Mouse (Mus musculus): ENCODE results near the gene Hoxa3. TPM values are rescaled to one million over a fixed set of nuclear protein-coding genes. Genes with fewer than 3 reads are reported as not detected.

The Hoxa3 gene
- total and polyA plus RNA-seq, 3 experiments = 0.08 to 0.38 (median 0.34) TPM

DNA sequence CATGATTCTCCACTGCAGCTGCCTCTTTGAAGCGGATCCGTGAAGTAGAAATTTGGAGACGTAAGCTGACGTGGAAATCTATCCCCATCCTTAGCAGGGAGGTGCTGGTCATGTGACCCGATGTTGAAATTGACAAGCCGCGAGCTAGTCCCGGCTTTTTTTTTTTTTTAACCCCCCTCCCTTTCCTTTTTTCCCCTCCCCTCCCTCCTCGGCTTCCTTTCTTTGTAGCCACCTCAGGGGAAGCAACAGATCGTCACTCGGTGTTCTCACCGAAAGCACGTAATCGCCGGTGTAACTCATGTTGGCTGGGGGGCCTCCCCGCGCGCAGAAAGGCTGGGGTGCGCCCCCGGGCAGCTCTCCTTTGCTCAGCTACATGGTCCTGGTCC, 32.6 kb upstream of the Hoxa3 start, which contains the start of gene Hoxa11:
Gene Hoxa11 (minus strand): TSS at position 54 of the 386 bp plus-strand sequence.
- H3K4me2 ChIP-seq (ENCODE audit: insufficient read depth, low read depth, poor library complexity, severe bottlenecking) = no peak within 1 kb of the TSS
- dilution Hi-C loops (cut with MboI; ENCODE audit: extremely low pct_ligation_motif_present, extremely low pct_unique_long_range_greater_than_20kb, low sequenced_read_pairs) = no loop called here
- H3K36me3 ChIP-seq (replicated peaks in 1 of 2; ENCODE audit: control insufficient read depth in 1 of 2, insufficient read depth in 1 of 2, low read length in 1 of 2) = no peaks in the 10 kb centered on the region
- no peak within 1 kb of the TSS for H3K4me3 ChIP-seq (replicated peaks in 1 of 3; ENCODE audit: low read depth in 2 of 3, low read length in 2 of 3, poor library complexity in 1 of 3)
- H3K79me2 ChIP-seq (replicated peaks; ENCODE audit: control insufficient read depth, extremely low read depth, insufficient read depth, poor library complexity, severe bottlenecking) = no peaks in the 10 kb centered on the region
- H3K27me3 ChIP-seq (replicated peaks) = no peaks in the 10 kb centered on the region
- H3K9me3 ChIP-seq (replicated peaks; ENCODE audit: low read length) = peaks cover 5% of the 10 kb centered on the region
- in situ Hi-C loops (cut with MboI; ENCODE audit: low pct_ligation_motif_present, low pct_unique_long_range_greater_than_20kb, low sequenced_read_pairs) = no loop called here
- no peak within 1 kb of the TSS for H3K9ac ChIP-seq (ENCODE audit: insufficient read depth, low read depth)
- no peak for TF ChIP-seq MAFK (IDR thresholded peaks at IDR 0.05; ENCODE audit: insufficient replicate concordance, low read length)
- no peak for TF ChIP-seq ZKSCAN1 (IDR thresholded peaks at IDR 0.05; ENCODE audit: borderline replicate concordance, low read depth, low read length)
- TF ChIP-seq CHD1 (IDR thresholded peaks at IDR 0.05; ENCODE audit: low read depth, low read length) = no peak
- no peak for TF ChIP-seq HCFC1 (IDR thresholded peaks at IDR 0.05; ENCODE audit: low read depth, low read length)
- TF ChIP-seq JUND (conservative IDR thresholded peaks at IDR 0.05; ENCODE audit: low read depth, low read length) = no peak
- no peak for TF ChIP-seq MYC (IDR thresholded peaks at IDR 0.05; ENCODE audit: low read depth, low read length)
- TF ChIP-seq NRF1 (IDR thresholded peaks at IDR 0.05; ENCODE audit: low read depth, low read length) = no peak
- no peak for TF ChIP-seq USF2 (conservative IDR thresholded peaks at IDR 0.05; ENCODE audit: low read depth, low read length)
- no peak for TF ChIP-seq BHLHE40 (IDR thresholded peaks at IDR 0.05; ENCODE audit: low read depth, low read length)
- no peak for TF ChIP-seq RCOR1 (conservative IDR thresholded peaks at IDR 0.05; ENCODE audit: low read depth, low read length)
- no peak for TF ChIP-seq TCF12 (IDR thresholded peaks at IDR 0.05; ENCODE audit: low read depth, low read length)
- no peak for TF ChIP-seq PAX5 (IDR thresholded peaks at IDR 0.05; ENCODE audit: low read length)
- H3K27ac ChIP-seq (ENCODE audit: insufficient read depth, low read depth) = no peak within 1 kb of the TSS
- peaks cover 0 to 6% of the 10 kb centered on the region in 2 experiments; a peak in 2 of 4 replicates for H3K4me1 ChIP-seq (ENCODE audit: control insufficient read depth in 1 of 2, insufficient read depth in 2 of 2)
- no peak for DNase-seq (ENCODE audit: extremely low read depth)

DNA sequence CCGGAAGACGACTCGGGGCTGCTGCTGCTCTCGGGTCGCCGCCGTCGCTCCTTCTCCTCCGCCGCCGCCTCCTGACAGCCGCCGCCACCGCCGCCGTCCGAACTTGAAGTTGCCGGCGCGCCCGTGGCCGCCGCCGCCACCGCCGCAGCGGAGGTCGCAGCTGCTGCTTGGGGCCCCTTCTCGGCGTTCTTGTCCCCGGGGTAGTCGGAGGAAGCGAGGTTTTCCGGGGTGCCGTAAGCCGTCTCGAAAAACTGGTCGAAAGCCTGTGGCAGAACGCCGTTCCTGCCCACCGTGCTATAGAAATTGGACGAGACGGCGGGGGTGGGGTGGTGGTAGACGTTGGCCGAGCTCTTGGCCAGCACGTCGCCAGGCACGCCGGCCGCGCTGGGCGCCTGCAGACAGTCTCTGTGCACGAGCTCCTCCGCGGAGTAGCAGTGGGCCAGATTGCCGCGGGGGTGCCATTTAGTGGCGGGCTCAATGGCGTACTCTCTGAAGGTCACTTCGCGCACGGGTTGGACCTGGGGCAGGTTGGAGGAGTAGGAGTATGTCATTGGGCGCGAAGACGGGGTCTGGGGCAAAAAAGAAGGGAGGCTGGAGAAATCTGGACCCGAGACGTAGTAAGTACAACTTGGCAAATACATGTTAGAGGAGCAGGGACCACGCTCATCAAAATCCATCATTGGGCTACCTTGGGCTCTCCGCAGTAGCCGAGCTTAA, 32.1 kb upstream of the Hoxa3 start:
- in situ Hi-C loops (cut with MboI; ENCODE audit: low pct_ligation_motif_present, low pct_unique_long_range_greater_than_20kb, low sequenced_read_pairs) = no loop called here
- Histone ChIP-seq H3K4me1 (ENCODE audit: control insufficient read depth in 1 of 2, insufficient read depth in 2 of 2) (peaks cover 0 to 9% of the 10 kb centered on the region in 2 experiments; a peak in 2 of 4 replicates), H3K36me3 (replicated peaks in 1 of 2; ENCODE audit: control insufficient read depth in 1 of 2, insufficient read depth in 1 of 2, low read length in 1 of 2) (no peaks in the 10 kb centered on the region), H3K4me2 (ENCODE audit: insufficient read depth, low read depth, poor library complexity, severe bottlenecking) (no peak overlapping the region), H3K9me3 (replicated peaks; ENCODE audit: low read length) (peaks cover 5% of the 10 kb centered on the region), H3K79me2 (replicated peaks; ENCODE audit: control insufficient read depth, extremely low read depth, insufficient read depth, poor library complexity, severe bottlenecking) (no peaks in the 10 kb centered on the region), H3K27ac (ENCODE audit: insufficient read depth, low read depth) (no peak overlapping the region), H3K9ac (ENCODE audit: insufficient read depth, low read depth) (no peak overlapping the region), H3K27me3 (replicated peaks) (no peaks in the 10 kb centered on the region), H3K4me3 (replicated peaks in 1 of 3; ENCODE audit: low read depth in 2 of 3, low read length in 2 of 3, poor library complexity in 1 of 3) (no peak overlapping the region)
- no peak for DNase-seq (ENCODE audit: extremely low read depth)
- no peak for TF ChIP-seq ETS1 (conservative IDR thresholded peaks at IDR 0.05; ENCODE audit: low read depth, low read length)
- TF ChIP-seq POLR2AphosphoS2 (IDR thresholded peaks at IDR 0.05; ENCODE audit: low read depth, low read length) = no peak
- TF ChIP-seq JUN (IDR thresholded peaks at IDR 0.05; ENCODE audit: insufficient read depth, low read depth, low read length) = no peak
- TF ChIP-seq NRF1 (IDR thresholded peaks at IDR 0.05; ENCODE audit: low read depth, low read length) = no peak
- TF ChIP-seq MAZ (IDR thresholded peaks at IDR 0.05; ENCODE audit: low read depth, low read length) = no peak
- TF ChIP-seq USF1 (IDR thresholded peaks at IDR 0.05; ENCODE audit: low read depth, low read length) = no peak
- no peak for TF ChIP-seq ZKSCAN1 (IDR thresholded peaks at IDR 0.05; ENCODE audit: borderline replicate concordance, low read depth, low read length)
- TF ChIP-seq MEF2A (IDR thresholded peaks at IDR 0.05; ENCODE audit: borderline replicate concordance, low read depth, low read length) = no peak
- TF ChIP-seq ZC3H11A (IDR thresholded peaks at IDR 0.05; ENCODE audit: low read depth, low read length) = no peak
- TF ChIP-seq HCFC1 (IDR thresholded peaks at IDR 0.05; ENCODE audit: low read depth, low read length) = no peak
- no peak for TF ChIP-seq MYC (IDR thresholded peaks at IDR 0.05; ENCODE audit: low read depth, low read length)
- no peak for TF ChIP-seq ZMIZ1 (IDR thresholded peaks at IDR 0.05; ENCODE audit: low read depth, low read length)
- TF ChIP-seq NELFE (IDR thresholded peaks at IDR 0.05; ENCODE audit: low read depth, low read length) = no peak
- dilution Hi-C loops (cut with MboI; ENCODE audit: extremely low pct_ligation_motif_present, extremely low pct_unique_long_range_greater_than_20kb, low sequenced_read_pairs) = no loop called here

Data from CH12.LX (cell line).